ENCODE assay signal across 27 mouse cellular contexts in genomic region chr3:90647291-90647690, GRCm38 (mm10). TPM values are rescaled to one million over a fixed set of nuclear protein-coding genes. Genes with fewer than 3 reads are reported as not detected.
"Had no signal": no experiment of that assay in that cellular context is flagged by ENCODE, and none has a peak within 500 bp of the region (broad histone marks: within the 10 kb centered on the region; RNA-seq: fewer than 3 reads in every experiment).

No protein-coding gene starts in this region.

- H3K4me1 ChIP-seq: kidney, embryonic 15.5 days; lung, embryonic 15.5 days; midbrain, embryonic 12.5 days; midbrain, embryonic 15.5 days; neural tube, embryonic 12.5 days; neural tube, embryonic 15.5 days had no signal

- H3K9me3 ChIP-seq: kidney, embryonic 15.5 days; lung, embryonic 15.5 days; midbrain, embryonic 12.5 days; midbrain, embryonic 15.5 days; neural tube, embryonic 12.5 days; neural tube, embryonic 15.5 days had no signal

- ATAC-seq: midbrain, embryonic 15.5 days had no signal

- H3K9ac ChIP-seq: kidney, embryonic 15.5 days; liver, embryonic 14.5 days; lung, embryonic 15.5 days; midbrain, embryonic 12.5 days; midbrain, embryonic 15.5 days; neural tube, embryonic 12.5 days; neural tube, embryonic 15.5 days had no signal

- H3K27me3 ChIP-seq: kidney, embryonic 15.5 days; lung, embryonic 15.5 days; midbrain, embryonic 12.5 days; midbrain, embryonic 15.5 days; neural tube, embryonic 12.5 days; neural tube, embryonic 15.5 days had no signal

- DNase-seq: kidney, adult 11 months; kidney, adult 8-10 months; kidney, postnatal 14 days; kidney, postnatal 4 days; lung, adult 18-20 months; lung, postnatal 10 days; lung, postnatal 36 days; right cerebral cortex, adult 18-20 months; right cerebral cortex, postnatal 14 days; right cerebral cortex, postnatal 4 days; thymus, postnatal 25 days had no signal

- H3K36me3 ChIP-seq: kidney, embryonic 15.5 days; lung, embryonic 15.5 days; midbrain, embryonic 12.5 days; midbrain, embryonic 15.5 days; neural tube, embryonic 12.5 days; neural tube, embryonic 15.5 days had no signal

- H3K4me3 ChIP-seq: kidney, embryonic 15.5 days; lung, embryonic 15.5 days; midbrain, embryonic 12.5 days; midbrain, embryonic 15.5 days; neural tube, embryonic 12.5 days; neural tube, embryonic 15.5 days had no signal

- H3K27ac ChIP-seq: kidney, embryonic 15.5 days; liver, embryonic 14.5 days; lung, embryonic 15.5 days; midbrain, embryonic 12.5 days; midbrain, embryonic 15.5 days; neural tube, embryonic 12.5 days; neural tube, embryonic 15.5 days had no signal

- H3K4me2 ChIP-seq: kidney, embryonic 15.5 days; lung, embryonic 15.5 days; midbrain, embryonic 12.5 days; midbrain, embryonic 15.5 days; neural tube, embryonic 12.5 days; neural tube, embryonic 15.5 days had no signal

RNA-seq across cellular contexts. Expression of gene S100a7a, which starts 6.5 kb away (rescaled TPM):
- total RNA-seq: liver, adult 2 months had no signal
- polyA plus RNA-seq: limb, embryonic 11.5 days; liver, adult 2 months; liver, embryonic 14.5 days; midbrain, embryonic 15.5 days; neural tube, embryonic 12.5 days; neural tube, embryonic 15.5 days; stomach, embryonic 14.5 days had no signal

RNA-seq across cellular contexts. Expression of gene S100a8, which starts 21.5 kb away (rescaled TPM):
- total RNA-seq: layer of hippocampus, adult 18-20 months; layer of hippocampus, postnatal 14 days had no signal

RNA-seq across cellular contexts. Expression of gene S100a5, which starts 39.0 kb away (rescaled TPM):
- total RNA-seq: layer of hippocampus, postnatal 14 days; left cerebral cortex, adult 18-20 months; left cerebral cortex, postnatal 10 days; left cerebral cortex, postnatal 36 days; liver, adult 2 months had no signal
- polyA plus RNA-seq: kidney, embryonic 15.5 days; limb, embryonic 11.5 days; limb, embryonic 14.5 days; liver, adult 2 months; liver, embryonic 14.5 days; lung, embryonic 15.5 days; midbrain, embryonic 12.5 days; midbrain, embryonic 15.5 days; neural tube, embryonic 12.5 days; neural tube, embryonic 15.5 days had no signal
